Mouse (Mus musculus): ENCODE data around the gene Cnnm1. TPM values are rescaled to one million over a fixed set of nuclear protein-coding genes. Genes with fewer than 3 reads are reported as not detected.
A peak's percentile ranks its signal among the peaks of the same experiment; 100 is the strongest.

Cnnm1 gene
- total and polyA plus RNA-seq, 3 experiments, result not detected

DNA sequence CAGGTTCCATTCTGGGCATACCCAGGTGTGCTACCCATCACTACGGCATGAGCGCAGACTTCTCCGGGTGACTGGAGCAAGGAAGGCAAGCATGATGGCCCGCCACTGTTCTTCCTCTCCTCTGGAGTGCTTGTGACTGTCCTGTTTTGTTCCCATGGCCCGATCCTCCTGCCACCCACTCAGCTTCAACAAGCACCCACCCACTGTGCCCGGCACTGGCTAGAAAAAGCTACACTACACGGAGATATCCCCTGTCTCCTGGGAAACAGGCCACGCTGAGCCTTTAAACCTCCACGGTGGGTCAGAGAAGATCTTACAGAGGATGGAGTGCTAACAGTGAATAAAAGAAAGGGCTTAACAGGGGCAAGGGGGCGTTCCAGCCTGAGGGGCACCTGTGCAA is 79.0 kb downstream of the Cnnm1 start:
- H3K4me3 ChIP-seq (replicated peaks in 1 of 3; ENCODE audit: low read depth in 2 of 3, low read length in 2 of 3, poor library complexity in 1 of 3), result peak overlapping the region in 2 of 3 experiments; percentile 1 to 18
- peak overlapping the region; percentile 12 for H3K9ac ChIP-seq (ENCODE audit: insufficient read depth, low read depth)
- peaks cover 97% of the 10 kb centered on the region for H3K79me2 ChIP-seq (replicated peaks; ENCODE audit: control insufficient read depth, extremely low read depth, insufficient read depth, poor library complexity, severe bottlenecking)
- in situ Hi-C loops (cut with MboI; ENCODE audit: low pct_ligation_motif_present, low pct_unique_long_range_greater_than_20kb, low sequenced_read_pairs), result loop anchor here (25.0 kb wide), 1 partner anchor 243 kb away; the partner anchor contains the start of genes Cox15 and Cutc
- TF ChIP-seq CTCF (conservative IDR thresholded peaks at IDR 0.05 in 1 of 2, IDR thresholded peaks at IDR 0.05 in 1 of 2; ENCODE audit: low read depth in 2 of 2, low read length in 2 of 2) (no peak), UBTF (IDR thresholded peaks at IDR 0.05; ENCODE audit: low read depth, low read length) (no peak), ELF1 (IDR thresholded peaks at IDR 0.05; ENCODE audit: low read depth, low read length) (no peak), MEF2A (IDR thresholded peaks at IDR 0.05; ENCODE audit: borderline replicate concordance, low read depth, low read length) (no peak), CHD1 (IDR thresholded peaks at IDR 0.05; ENCODE audit: low read depth, low read length) (no peak), MAX (IDR thresholded peaks at IDR 0.05; ENCODE audit: low read length) (no peak), ETS1 (conservative IDR thresholded peaks at IDR 0.05; ENCODE audit: low read depth, low read length) (no peak), USF2 (conservative IDR thresholded peaks at IDR 0.05; ENCODE audit: low read depth, low read length) (no peak), RAD21 (IDR thresholded peaks at IDR 0.05; ENCODE audit: low read depth, low read length) (no peak), MAFK (IDR thresholded peaks at IDR 0.05; ENCODE audit: insufficient replicate concordance, low read length) (no peak), ZC3H11A (IDR thresholded peaks at IDR 0.05; ENCODE audit: low read depth, low read length) (no peak), MAZ (IDR thresholded peaks at IDR 0.05; ENCODE audit: low read depth, low read length) (no peak), ZKSCAN1 (IDR thresholded peaks at IDR 0.05; ENCODE audit: borderline replicate concordance, low read depth, low read length) (no peak), MXI1 (IDR thresholded peaks at IDR 0.05; ENCODE audit: low read depth, low read length) (no peak)
- H3K36me3 ChIP-seq (replicated peaks in 1 of 2; ENCODE audit: control insufficient read depth in 1 of 2, insufficient read depth in 1 of 2, low read length in 1 of 2), result peaks cover 27 to 61% of the 10 kb centered on the region in 2 experiments
- H3K4me1 ChIP-seq (ENCODE audit: control insufficient read depth in 1 of 2, insufficient read depth in 2 of 2), result peaks cover 20 to 53% of the 10 kb centered on the region in 2 experiments
- peak overlapping the region; percentile 79 for H3K4me2 ChIP-seq (ENCODE audit: insufficient read depth, low read depth, poor library complexity, severe bottlenecking)
- no peaks in the 10 kb centered on the region for H3K9me3 ChIP-seq (replicated peaks; ENCODE audit: low read length)
- dilution Hi-C loops (cut with MboI; ENCODE audit: extremely low pct_ligation_motif_present, extremely low pct_unique_long_range_greater_than_20kb, low sequenced_read_pairs), result no loop called here
- H3K27me3 ChIP-seq (replicated peaks), result no peaks in the 10 kb centered on the region
- peak overlapping the region; percentile 52 for H3K27ac ChIP-seq (ENCODE audit: insufficient read depth, low read depth)
- no peak for DNase-seq (ENCODE audit: extremely low read depth)

DNA sequence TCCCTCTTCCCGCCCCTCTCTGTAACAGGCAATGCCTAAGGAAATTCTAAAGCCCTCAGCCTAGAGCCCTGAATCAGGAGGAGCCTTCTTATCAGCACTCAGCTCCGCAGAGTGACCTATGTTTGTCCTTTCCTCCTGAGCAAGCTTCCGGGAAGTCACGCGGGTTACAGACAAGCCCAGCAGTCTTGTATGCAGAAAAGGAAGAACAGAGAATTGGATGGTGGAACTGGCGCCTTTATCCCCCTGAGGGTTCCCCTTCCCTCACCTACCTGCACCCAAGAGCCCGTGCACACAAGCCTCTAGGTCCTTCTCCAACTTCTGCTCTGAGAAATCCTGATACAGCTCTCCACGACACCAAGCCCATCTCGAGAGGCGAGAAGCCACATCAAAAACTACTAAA is 80.2 kb downstream of the Cnnm1 start:
- peak; percentile 72 for DNase-seq (ENCODE audit: extremely low read depth)
- dilution Hi-C loops (cut with MboI; ENCODE audit: extremely low pct_ligation_motif_present, extremely low pct_unique_long_range_greater_than_20kb, low sequenced_read_pairs) (no loop called here), in situ Hi-C loops (cut with MboI; ENCODE audit: low pct_ligation_motif_present, low pct_unique_long_range_greater_than_20kb, low sequenced_read_pairs) (loop anchor here (10.0 to 25.0 kb wide), 2 partner anchors 104 to 242 kb away; partner anchors contain the start of genes Cox15 and Cutc)
- Histone ChIP-seq H3K79me2 (replicated peaks; ENCODE audit: control insufficient read depth, extremely low read depth, insufficient read depth, poor library complexity, severe bottlenecking) (peaks cover 85% of the 10 kb centered on the region), H3K36me3 (replicated peaks in 1 of 2; ENCODE audit: control insufficient read depth in 1 of 2, insufficient read depth in 1 of 2, low read length in 1 of 2) (peaks cover 19 to 50% of the 10 kb centered on the region in 2 experiments), H3K27ac (ENCODE audit: insufficient read depth, low read depth) (peak overlapping the region; percentile 61), H3K4me3 (replicated peaks in 1 of 3; ENCODE audit: low read depth in 2 of 3, low read length in 2 of 3, poor library complexity in 1 of 3) (peak overlapping the region; percentile 52 to 79 (median 54)), H3K9me3 (replicated peaks; ENCODE audit: low read length) (no peaks in the 10 kb centered on the region), H3K4me2 (ENCODE audit: insufficient read depth, low read depth, poor library complexity, severe bottlenecking) (peak overlapping the region; percentile 95), H3K4me1 (ENCODE audit: control insufficient read depth in 1 of 2, insufficient read depth in 2 of 2) (peaks cover 23 to 48% of the 10 kb centered on the region in 2 experiments), H3K27me3 (replicated peaks) (no peaks in the 10 kb centered on the region), H3K9ac (ENCODE audit: insufficient read depth, low read depth) (peak overlapping the region; percentile 82)
- TF ChIP-seq ELF1 (IDR thresholded peaks at IDR 0.05; ENCODE audit: low read depth, low read length) (peak; percentile 72; the same call in 1 of the 2 replicates), PAX5 (IDR thresholded peaks at IDR 0.05; ENCODE audit: low read length) (no peak), EP300 (IDR thresholded peaks at IDR 0.05; ENCODE audit: low read length) (peak; percentile 61), TCF12 (IDR thresholded peaks at IDR 0.05; ENCODE audit: low read depth, low read length) (no peak), USF2 (conservative IDR thresholded peaks at IDR 0.05; ENCODE audit: low read depth, low read length) (no peak), GABPA (IDR thresholded peaks at IDR 0.05; ENCODE audit: insufficient replicate concordance, low read depth, low read length) (no peak), ZKSCAN1 (IDR thresholded peaks at IDR 0.05; ENCODE audit: borderline replicate concordance, low read depth, low read length) (no peak), UBTF (IDR thresholded peaks at IDR 0.05; ENCODE audit: low read depth, low read length) (no peak), MYC (IDR thresholded peaks at IDR 0.05; ENCODE audit: low read depth, low read length) (0 out of 2 replicates have a peak, but pooled peaks have one; percentile 16), JUND (conservative IDR thresholded peaks at IDR 0.05; ENCODE audit: low read depth, low read length) (no peak), HCFC1 (IDR thresholded peaks at IDR 0.05; ENCODE audit: low read depth, low read length) (0 out of 2 replicates have a peak, but pooled peaks have one; percentile 13), NRF1 (IDR thresholded peaks at IDR 0.05; ENCODE audit: low read depth, low read length) (no peak), MEF2A (IDR thresholded peaks at IDR 0.05; ENCODE audit: borderline replicate concordance, low read depth, low read length) (0 out of 2 replicates have a peak, but pooled peaks have one; percentile 32), MXI1 (IDR thresholded peaks at IDR 0.05; ENCODE audit: low read depth, low read length) (peak; percentile 59), CHD2 (IDR thresholded peaks at IDR 0.05; ENCODE audit: low read length) (peak; percentile 61; the same call in 1 of the 2 replicates), CTCF (conservative IDR thresholded peaks at IDR 0.05 in 1 of 2, IDR thresholded peaks at IDR 0.05 in 1 of 2; ENCODE audit: low read depth in 2 of 2, low read length in 2 of 2) (no peak), CHD1 (IDR thresholded peaks at IDR 0.05; ENCODE audit: low read depth, low read length) (0 out of 2 replicates have a peak, but pooled peaks have one; percentile 20), KAT2A (IDR thresholded peaks at IDR 0.05; ENCODE audit: insufficient replicate concordance, low read length) (0 out of 2 replicates have a peak, but pooled peaks have one; percentile 14), ZC3H11A (IDR thresholded peaks at IDR 0.05; ENCODE audit: low read depth, low read length) (no peak), TBP (conservative IDR thresholded peaks at IDR 0.05; ENCODE audit: low read depth, low read length) (0 out of 2 replicates have a peak, but pooled peaks have one; percentile 18), POLR2A (IDR thresholded peaks at IDR 0.05; ENCODE audit: low read depth, low read length) (no peak), MAZ (IDR thresholded peaks at IDR 0.05; ENCODE audit: low read depth, low read length) (0 out of 2 replicates have a peak, but pooled peaks have one; percentile 36), E2F4 (IDR thresholded peaks at IDR 0.05; ENCODE audit: insufficient replicate concordance, low read depth, low read length) (no peak), ZMIZ1 (IDR thresholded peaks at IDR 0.05; ENCODE audit: low read depth, low read length) (no peak), RCOR1 (conservative IDR thresholded peaks at IDR 0.05; ENCODE audit: low read depth, low read length) (no peak; the same call in 1 of the 2 replicates)

Measured in CH12.LX (cell line).